Mouse (Mus musculus) E14TG2a.4 (cell line): ENCODE data around the gene Glmn.

Experiments
- CTCF ChIP-seq: conservative IDR thresholded peaks from 2 replicates; pipeline ENCODE4 v1.5.1; 2014; ENCODE audit warnings: low read length
- POU5F1 ChIP-seq: IDR thresholded peaks from 2 replicates; pipeline ENCODE4 v1.6.1; 2014; ENCODE audit warnings: low read length, borderline replicate concordance

GRCm38 (mm10) chr5:107645935-107646334 is 48.2 kb upstream of the Glmn start:
- TF ChIP-seq CTCF (no peak), POU5F1 (no peak)
